Mouse (Mus musculus): ENCODE measurements around the gene Rrh. TPM values are rescaled to one million over a fixed set of nuclear protein-coding genes. Genes with fewer than 3 reads are reported as not detected.

Rrh gene
- polyA plus RNA-seq, 1 experiment from 2014 or later = 0.48 TPM

DNA sequence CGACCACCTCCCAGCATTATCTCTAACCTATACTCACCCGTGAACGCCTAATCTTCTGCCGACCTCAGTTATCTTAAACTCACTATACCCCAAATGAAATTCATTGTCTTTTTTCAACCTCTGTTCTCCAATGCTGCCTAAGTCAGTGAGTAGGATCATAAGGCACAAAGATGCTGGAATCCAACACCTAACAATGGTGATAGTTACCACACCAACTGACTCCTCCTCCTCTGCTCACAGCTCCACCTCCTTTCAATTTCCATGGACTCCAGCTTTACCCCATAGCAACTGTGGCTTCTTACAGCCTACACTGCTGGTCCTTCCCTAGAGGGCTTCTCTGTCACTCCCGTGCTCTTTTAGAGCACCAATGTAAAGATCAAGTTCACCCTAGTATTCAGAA is 5.3 kb upstream of the Rrh start:
- peaks cover 49% of the 10 kb centered on the region for H3K36me3 ChIP-seq
- 96% methylated on average over 5 of the region's 5 CpGs for WGBS
- no peak overlapping the region for H3K4me3 ChIP-seq (replicated peaks)
- H3K27me3 ChIP-seq = peaks cover 3% of the 10 kb centered on the region; the same call in 1 of the 2 replicates
- no peak overlapping the region for H3K4me2 ChIP-seq (replicated peaks)
- H3K9me3 ChIP-seq (replicated peaks) = no peaks in the 10 kb centered on the region
- H3K4me1 ChIP-seq = peaks cover 11% of the 10 kb centered on the region
- no peak overlapping the region for H3K27ac ChIP-seq (replicated peaks)
- ATAC-seq (ENCODE audit: insufficient number of reproducible peaks, low FRiP score, low TSS enrichment, low read depth) = no peak
- no peak overlapping the region for H3K9ac ChIP-seq

DNA sequence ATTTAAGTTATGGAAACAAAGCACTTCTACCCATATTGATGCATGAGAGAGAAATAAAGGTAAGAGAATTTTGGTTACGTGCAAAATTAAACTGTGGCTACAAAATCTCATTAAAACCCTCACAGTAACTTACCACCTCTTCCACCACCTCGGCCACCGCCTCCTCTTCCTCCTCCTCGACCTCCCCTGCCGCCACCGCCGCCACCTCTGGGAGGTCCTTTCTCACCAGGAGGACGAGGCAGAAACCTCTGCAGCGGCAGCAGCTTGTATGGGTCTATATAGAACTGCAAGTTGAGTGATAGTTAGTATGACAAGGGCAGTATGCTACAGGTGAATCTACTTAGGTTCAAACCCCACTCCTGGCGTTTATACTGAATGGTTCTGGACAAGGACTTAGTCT is 4.3 kb upstream of the Rrh start:
- Histone ChIP-seq H3K36me3 (peaks cover 49% of the 10 kb centered on the region), H3K27me3 (no peaks in the 10 kb centered on the region), H3K9ac (no peak overlapping the region), H3K4me1 (peaks cover 11% of the 10 kb centered on the region), H3K4me3 (replicated peaks) (no peak overlapping the region), H3K9me3 (replicated peaks) (no peaks in the 10 kb centered on the region), H3K4me2 (replicated peaks) (no peak overlapping the region), H3K27ac (replicated peaks) (no peak overlapping the region)
- WGBS = 91% methylated on average over 10 of the region's 10 CpGs
- no peak for ATAC-seq (ENCODE audit: insufficient number of reproducible peaks, low FRiP score, low TSS enrichment, low read depth)

DNA sequence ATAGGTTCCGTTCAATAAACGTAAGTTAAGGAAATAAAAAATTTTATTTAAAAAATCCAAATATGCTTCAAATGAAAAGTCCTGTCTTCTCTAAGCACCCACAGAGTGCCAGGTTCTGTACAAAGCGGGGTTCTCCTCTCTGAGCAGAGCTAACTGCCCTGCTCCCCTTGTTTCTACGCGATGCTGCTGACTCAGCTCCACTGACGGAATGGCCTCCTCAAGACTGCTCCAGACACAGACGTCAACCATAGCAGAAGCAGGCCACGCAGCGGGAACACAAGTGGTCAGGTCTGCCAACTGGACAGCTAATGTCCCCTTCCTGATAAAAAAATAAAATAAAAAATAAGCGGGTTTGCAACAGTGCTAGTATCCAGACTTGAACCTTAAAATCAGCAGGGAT is 2.5 kb upstream of the Rrh start:
- H3K27me3 ChIP-seq = no peaks in the 10 kb centered on the region
- H3K27ac ChIP-seq (replicated peaks) = no peak overlapping the region
- 91% methylated on average over 10 of the region's 10 CpGs for WGBS
- H3K4me2 ChIP-seq (replicated peaks) = no peak overlapping the region
- peaks cover 7% of the 10 kb centered on the region for H3K4me1 ChIP-seq
- H3K4me3 ChIP-seq (replicated peaks) = no peak overlapping the region
- ATAC-seq (ENCODE audit: insufficient number of reproducible peaks, low FRiP score, low TSS enrichment, low read depth) = no peak
- H3K9me3 ChIP-seq (replicated peaks) = no peaks in the 10 kb centered on the region
- H3K9ac ChIP-seq = no peak overlapping the region
- peaks cover 49% of the 10 kb centered on the region for H3K36me3 ChIP-seq

GRCm38 (mm10) chr3:129824146-129824545 is 1.8 kb upstream of the Rrh start:
- 94% methylated on average over 4 of the region's 4 CpGs for WGBS
- Histone ChIP-seq H3K4me1 (no peaks in the 10 kb centered on the region), H3K36me3 (peaks cover 49% of the 10 kb centered on the region), H3K9ac (no peak overlapping the region), H3K4me2 (replicated peaks) (no peak overlapping the region), H3K27me3 (no peaks in the 10 kb centered on the region), H3K9me3 (replicated peaks) (no peaks in the 10 kb centered on the region), H3K4me3 (replicated peaks) (no peak overlapping the region), H3K27ac (replicated peaks) (no peak overlapping the region)
- ATAC-seq (ENCODE audit: insufficient number of reproducible peaks, low FRiP score, low TSS enrichment, low read depth) = no peak

- Histone ChIP-seq H3K9me3 (replicated peaks) (no peaks in the 10 kb centered on the region), H3K36me3 (peaks cover 48% of the 10 kb centered on the region), H3K27me3 (no peaks in the 10 kb centered on the region), H3K4me1 (no peaks in the 10 kb centered on the region), H3K4me2 (replicated peaks) (no peak overlapping the region), H3K27ac (replicated peaks) (no peak overlapping the region), H3K4me3 (replicated peaks) (no peak overlapping the region), H3K9ac (no peak overlapping the region)
- no peak for ATAC-seq (ENCODE audit: insufficient number of reproducible peaks, low FRiP score, low TSS enrichment, low read depth)
- WGBS = 52% methylated on average over 5 of the region's 5 CpGs
Observed at GRCm38 (mm10) chr3:129823293-129823692, 906 bp upstream of the Rrh start.

- no peak overlapping the region for H3K9ac ChIP-seq
- no peaks in the 10 kb centered on the region for H3K4me1 ChIP-seq
- no peaks in the 10 kb centered on the region for H3K9me3 ChIP-seq (replicated peaks)
- 69% methylated on average over 8 of the region's 8 CpGs for WGBS
- ATAC-seq (ENCODE audit: insufficient number of reproducible peaks, low FRiP score, low TSS enrichment, low read depth) = no peak
- no peak overlapping the region for H3K4me3 ChIP-seq (replicated peaks)
- no peak overlapping the region for H3K4me2 ChIP-seq (replicated peaks)
- H3K36me3 ChIP-seq = peaks cover 37% of the 10 kb centered on the region
- H3K27ac ChIP-seq (replicated peaks) = no peak overlapping the region
- H3K27me3 ChIP-seq = no peaks in the 10 kb centered on the region
Observed at GRCm38 (mm10) chr3:129821736-129822135, 651 bp downstream of the Rrh start.

DNA sequence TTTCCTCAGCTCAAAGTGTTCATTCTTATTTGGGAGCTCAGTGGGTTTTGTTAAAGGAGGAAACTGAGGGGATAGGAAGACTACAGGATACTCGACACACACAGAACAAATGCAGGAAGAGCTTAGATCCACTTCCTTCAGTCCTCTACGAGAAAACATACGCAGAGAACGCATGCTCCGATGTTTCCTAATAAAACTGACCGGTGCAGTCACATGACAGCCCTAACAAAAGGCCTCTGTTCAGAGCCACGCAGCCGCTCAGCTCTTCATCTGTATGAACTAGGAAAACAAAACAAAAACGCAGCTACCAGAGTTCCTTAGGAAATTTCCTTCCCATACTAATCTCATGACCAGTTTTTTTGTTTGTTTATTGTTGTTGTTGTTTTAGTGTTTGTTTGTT is 1.5 kb downstream of the Rrh start:
- Histone ChIP-seq H3K27ac (replicated peaks) (no peak overlapping the region), H3K4me3 (replicated peaks) (no peak overlapping the region), H3K36me3 (peaks cover 30% of the 10 kb centered on the region), H3K9me3 (replicated peaks) (no peaks in the 10 kb centered on the region), H3K9ac (no peak overlapping the region), H3K27me3 (no peaks in the 10 kb centered on the region), H3K4me2 (replicated peaks) (no peak overlapping the region), H3K4me1 (no peaks in the 10 kb centered on the region)
- 40% methylated on average over 9 of the region's 9 CpGs for WGBS
- no peak for ATAC-seq (ENCODE audit: insufficient number of reproducible peaks, low FRiP score, low TSS enrichment, low read depth)

DNA sequence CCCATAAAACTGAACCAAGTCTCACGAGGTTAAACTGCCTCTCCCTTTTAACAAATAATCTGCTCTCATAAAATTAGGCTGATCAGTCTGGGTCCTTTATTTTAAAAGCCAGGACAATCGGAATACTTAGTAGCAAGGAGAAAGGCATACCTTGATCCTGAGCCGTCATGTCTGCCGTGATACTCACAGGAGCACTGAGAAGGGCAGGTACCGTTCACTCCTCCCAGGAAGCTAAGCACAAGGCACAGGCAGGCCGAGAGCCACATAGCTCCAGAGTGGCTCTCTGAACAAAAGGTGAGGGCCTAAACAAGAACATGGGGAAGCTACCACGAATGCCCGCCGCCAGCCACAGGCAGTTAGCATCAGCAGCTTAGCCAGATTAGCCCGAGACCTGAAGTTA is 18.6 kb downstream of the Rrh start, which contains the start of gene Lrit3:
Lrit3 (minus strand) TSS at position 266 of the 400 bp plus-strand sequence.
- no peaks in the 10 kb centered on the region for H3K4me1 ChIP-seq
- H3K4me3 ChIP-seq (replicated peaks) = no peak within 1 kb of the TSS
- H3K36me3 ChIP-seq = no peaks in the 10 kb centered on the region
- no peak within 1 kb of the TSS for H3K4me2 ChIP-seq (replicated peaks)
- H3K27ac ChIP-seq (replicated peaks) = no peak within 1 kb of the TSS
- H3K9ac ChIP-seq = no peak within 1 kb of the TSS
- no peaks in the 10 kb centered on the region for H3K27me3 ChIP-seq
- 80% methylated on average over 10 of the region's 10 CpGs for WGBS
- no peak for ATAC-seq (ENCODE audit: insufficient number of reproducible peaks, low FRiP score, low TSS enrichment, low read depth)
- no peaks in the 10 kb centered on the region for H3K9me3 ChIP-seq (replicated peaks)

DNA sequence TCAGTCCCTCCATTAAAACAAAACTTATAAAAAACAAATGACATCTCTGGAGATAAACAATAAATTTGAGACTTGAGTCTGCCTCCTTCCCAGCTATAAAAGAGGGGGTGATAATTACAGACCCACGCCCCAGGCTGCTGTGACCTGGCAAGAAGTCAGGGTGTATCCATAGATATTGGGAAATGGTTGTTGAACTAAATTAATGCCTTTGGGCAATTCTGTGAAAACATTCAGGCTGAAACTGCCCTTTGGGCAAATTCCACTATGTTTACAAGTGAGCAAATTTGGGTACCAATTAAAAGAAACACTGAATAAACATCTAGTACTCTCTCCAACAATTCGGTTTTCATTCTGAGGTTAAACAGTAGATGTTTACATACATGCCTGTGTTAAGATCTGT is 23.4 kb downstream of the Rrh start:
- Histone ChIP-seq H3K4me3 (replicated peaks) (no peak overlapping the region), H3K4me1 (no peaks in the 10 kb centered on the region), H3K27ac (replicated peaks) (no peak overlapping the region), H3K36me3 (no peaks in the 10 kb centered on the region), H3K9me3 (replicated peaks) (no peaks in the 10 kb centered on the region), H3K9ac (no peak overlapping the region), H3K27me3 (no peaks in the 10 kb centered on the region), H3K4me2 (replicated peaks) (no peak overlapping the region)
- no peak for ATAC-seq (ENCODE audit: insufficient number of reproducible peaks, low FRiP score, low TSS enrichment, low read depth)
- 67% methylated on average over 2 of the region's 2 CpGs for WGBS

DNA sequence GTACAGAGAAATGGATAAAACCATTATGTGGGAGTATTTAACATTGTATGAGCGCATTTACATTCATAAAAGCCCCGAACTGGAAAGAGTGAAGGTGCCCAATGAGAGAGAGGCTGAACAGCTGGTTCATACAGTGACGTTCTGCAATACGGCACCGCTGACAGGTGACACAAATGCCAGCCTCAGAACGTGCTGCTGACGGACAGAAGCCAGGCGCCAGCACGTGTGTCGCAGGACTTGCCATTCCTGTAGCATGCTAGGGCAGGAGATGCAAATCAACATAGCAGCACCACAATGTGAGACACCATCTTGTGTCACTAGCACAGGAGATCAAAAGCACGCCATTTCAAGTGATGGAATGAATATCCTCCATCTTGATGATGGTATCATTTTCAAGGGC is 23.8 kb downstream of the Rrh start:
- Histone ChIP-seq H3K36me3 (no peaks in the 10 kb centered on the region), H3K9me3 (replicated peaks) (no peaks in the 10 kb centered on the region), H3K27me3 (no peaks in the 10 kb centered on the region), H3K4me3 (replicated peaks) (no peak overlapping the region), H3K9ac (no peak overlapping the region), H3K4me1 (no peaks in the 10 kb centered on the region), H3K4me2 (replicated peaks) (no peak overlapping the region), H3K27ac (replicated peaks) (no peak overlapping the region)
- 74% methylated on average over 11 of the region's 11 CpGs for WGBS
- no peak for ATAC-seq (ENCODE audit: insufficient number of reproducible peaks, low FRiP score, low TSS enrichment, low read depth)

- H3K27me3 ChIP-seq = no peaks in the 10 kb centered on the region
- H3K9me3 ChIP-seq (replicated peaks) = no peaks in the 10 kb centered on the region
- WGBS = 73% methylated on average over 5 of the region's 5 CpGs
- no peak overlapping the region for H3K4me3 ChIP-seq (replicated peaks)
- no peak overlapping the region for H3K9ac ChIP-seq
- H3K4me2 ChIP-seq (replicated peaks) = no peak overlapping the region
- no peaks in the 10 kb centered on the region for H3K36me3 ChIP-seq
- H3K27ac ChIP-seq (replicated peaks) = no peak overlapping the region
- no peak for ATAC-seq (ENCODE audit: insufficient number of reproducible peaks, low FRiP score, low TSS enrichment, low read depth)
- H3K4me1 ChIP-seq = no peaks in the 10 kb centered on the region
Observed at GRCm38 (mm10) chr3:129797341-129797740, 25.0 kb downstream of the Rrh start.

DNA sequence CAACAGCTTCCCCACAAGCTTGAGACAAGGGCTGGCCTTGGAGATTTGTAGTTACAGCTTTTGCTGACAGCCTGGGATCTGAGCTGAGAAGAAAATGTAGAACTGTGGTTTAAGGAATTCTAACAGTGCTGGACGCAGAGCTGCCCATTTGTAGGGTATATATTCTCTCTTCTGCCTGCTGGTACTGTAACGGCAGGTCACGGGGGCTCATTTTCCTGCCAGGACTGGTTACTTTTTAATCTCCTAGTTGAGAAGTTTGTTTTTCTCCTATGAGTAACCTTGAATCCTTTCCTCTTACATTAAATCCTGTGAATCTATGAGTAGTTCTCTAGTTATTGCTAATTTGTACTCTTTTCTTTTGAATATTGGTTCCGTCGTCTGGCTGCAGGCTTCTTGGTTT is 28.6 kb downstream of the Rrh start:
- Histone ChIP-seq H3K9me3 (replicated peaks) (no peaks in the 10 kb centered on the region), H3K27me3 (no peaks in the 10 kb centered on the region), H3K4me1 (no peaks in the 10 kb centered on the region), H3K27ac (replicated peaks) (no peak overlapping the region), H3K4me3 (replicated peaks) (no peak overlapping the region), H3K4me2 (replicated peaks) (no peak overlapping the region), H3K36me3 (no peaks in the 10 kb centered on the region), H3K9ac (no peak overlapping the region)
- WGBS = 84% methylated on average over 5 of the region's 5 CpGs
- ATAC-seq (ENCODE audit: insufficient number of reproducible peaks, low FRiP score, low TSS enrichment, low read depth) = no peak
